Mouse (Mus musculus): Measurements from ENCODE around the gene Lyz1.

DNA sequence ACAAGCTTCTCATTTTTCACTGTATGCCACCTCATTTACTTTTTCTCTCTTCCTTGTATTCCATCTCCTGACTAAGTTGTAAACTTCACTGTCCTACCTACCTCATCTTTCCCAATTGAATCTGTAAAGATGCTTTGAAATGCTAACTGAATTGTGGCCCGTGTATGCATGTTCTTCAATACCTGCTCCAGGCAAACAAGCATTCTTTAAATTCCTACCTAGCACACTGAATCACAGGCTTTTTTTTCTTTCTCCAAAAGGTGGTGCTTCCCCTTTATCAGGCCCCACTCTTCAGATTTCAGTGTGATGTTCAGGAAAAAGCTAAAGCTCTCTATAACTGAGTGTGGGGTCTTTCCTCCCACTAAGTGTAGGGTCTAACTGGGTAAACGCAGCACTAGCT lies 49.7 kb upstream of the Lyz1 start:
- TF ChIP-seq CTCF (IDR thresholded peaks at IDR 0.05; ENCODE audit: low read depth) (no peak), EP300 (IDR thresholded peaks at IDR 0.05; ENCODE audit: low read depth) (no peak)
